Mouse (Mus musculus) myocyte (in vitro differentiated cells): ENCODE data around the gene Tmem192.

ENCODE experiments used
- CEBPB ChIP-seq: IDR thresholded peaks from 2 replicates; pipeline ENCODE4 v1.6.1; 2011; ENCODE audit warnings: mild to moderate bottlenecking, moderate library complexity; ENCODE audit not compliant: poor library complexity, insufficient read depth, severe bottlenecking
- E2F4 ChIP-seq: IDR thresholded peaks from one replicate; pipeline ENCODE4 v1.6.1; 2011; ENCODE audit warnings: mild to moderate bottlenecking, control low read depth, moderate library complexity; ENCODE audit not compliant: insufficient read depth
- MAX ChIP-seq: IDR thresholded peaks from one replicate; pipeline ENCODE4 v1.6.1; 2011; ENCODE audit warnings: low read depth, mild to moderate bottlenecking, control low read depth
- MYOD1 ChIP-seq, 3 experiments: IDR thresholded peaks; one replicate each; pipeline ENCODE4 v1.6.1; 2011; ENCODE audit warnings: control low read depth in 2 of 3, low read depth in 2 of 3, mild to moderate bottlenecking in 2 of 3, moderate library complexity in 1 of 3; ENCODE audit not compliant: insufficient read length in 2 of 3, control insufficient read depth in 1 of 3
- MYOG ChIP-seq, 3 experiments: IDR thresholded peaks; one replicate each; pipeline ENCODE4 v1.6.1; 2011; ENCODE audit warnings: control low read depth in 2 of 3, low read depth in 2 of 3, mild to moderate bottlenecking in 2 of 3; ENCODE audit not compliant: insufficient read length in 2 of 3, control insufficient read depth in 1 of 3, insufficient read depth in 1 of 3
- POLR2A ChIP-seq: IDR thresholded peaks from one replicate; pipeline ENCODE4 v1.6.1; 2011; ENCODE audit warnings: low read depth, mild to moderate bottlenecking, control low read depth, moderate library complexity; ENCODE audit not compliant: insufficient read length
- POLR2AphosphoS2 ChIP-seq: IDR thresholded peaks from one replicate; pipeline ENCODE4 v1.6.1; 2011; ENCODE audit warnings: low read depth, control low read depth; ENCODE audit not compliant: insufficient read length
- REST ChIP-seq: IDR thresholded peaks from one replicate; pipeline ENCODE4 v1.6.1; 2011; ENCODE audit warnings: mild to moderate bottlenecking, control low read depth, moderate library complexity; ENCODE audit not compliant: insufficient read depth, insufficient read length
- TCF12 ChIP-seq: IDR thresholded peaks from one replicate; pipeline ENCODE4 v1.6.1; 2011; ENCODE audit warnings: mild to moderate bottlenecking, control low read depth; ENCODE audit not compliant: poor library complexity, insufficient read depth, severe bottlenecking
- USF1 ChIP-seq: IDR thresholded peaks from one replicate; pipeline ENCODE4 v1.6.1; 2011; ENCODE audit warnings: low read depth, mild to moderate bottlenecking, control low read depth, moderate library complexity

DNA sequence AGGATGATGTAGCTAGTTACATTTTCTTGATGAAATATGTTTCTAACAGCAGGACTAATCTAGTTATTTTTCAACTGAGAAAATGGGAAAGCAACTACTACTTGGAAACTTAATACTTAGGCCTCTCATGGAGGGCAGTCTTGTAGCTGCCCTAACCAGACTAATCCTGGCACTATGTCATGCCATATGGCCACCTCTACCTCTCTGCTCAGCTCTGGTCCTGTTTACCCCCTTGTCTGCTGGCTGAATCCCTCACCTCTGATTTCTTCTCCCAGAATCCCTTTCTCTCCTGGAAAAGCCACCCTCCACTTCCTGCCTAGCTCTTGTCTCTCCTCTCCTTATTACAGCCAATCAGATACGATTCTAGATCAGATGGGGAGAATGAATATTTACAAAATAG, 1.4 kb downstream of the Tmem192 start:
- TF ChIP-seq MAX (no peak), POLR2A (no peak), USF1 (no peak), REST (no peak), TCF12 (no peak), MYOG (IDR thresholded peaks at IDR 0.05; ENCODE audit: control insufficient read depth in 1 of 3, insufficient read depth in 1 of 3, insufficient read length in 2 of 3, low read depth in 2 of 3) (no peak), POLR2AphosphoS2 (no peak), CEBPB (no peak), E2F4 (no peak), MYOD1 (IDR thresholded peaks at IDR 0.05; ENCODE audit: control insufficient read depth in 1 of 3, insufficient read length in 2 of 3, low read depth in 2 of 3) (no peak)
